Mouse (Mus musculus) frontal cortex, postnatal 25 days (tissue): Measurements from ENCODE around the gene Tle2.
A peak's percentile ranks its signal among the peaks of the same experiment; 100 is the strongest.

Experiments
- DNase-seq, 2 experiments: peaks; one replicate each; pipeline ENCODE4 v3.0.0; 2022; ENCODE audit warnings: low spot score in 2 of 2

Tle2 gene

DNA sequence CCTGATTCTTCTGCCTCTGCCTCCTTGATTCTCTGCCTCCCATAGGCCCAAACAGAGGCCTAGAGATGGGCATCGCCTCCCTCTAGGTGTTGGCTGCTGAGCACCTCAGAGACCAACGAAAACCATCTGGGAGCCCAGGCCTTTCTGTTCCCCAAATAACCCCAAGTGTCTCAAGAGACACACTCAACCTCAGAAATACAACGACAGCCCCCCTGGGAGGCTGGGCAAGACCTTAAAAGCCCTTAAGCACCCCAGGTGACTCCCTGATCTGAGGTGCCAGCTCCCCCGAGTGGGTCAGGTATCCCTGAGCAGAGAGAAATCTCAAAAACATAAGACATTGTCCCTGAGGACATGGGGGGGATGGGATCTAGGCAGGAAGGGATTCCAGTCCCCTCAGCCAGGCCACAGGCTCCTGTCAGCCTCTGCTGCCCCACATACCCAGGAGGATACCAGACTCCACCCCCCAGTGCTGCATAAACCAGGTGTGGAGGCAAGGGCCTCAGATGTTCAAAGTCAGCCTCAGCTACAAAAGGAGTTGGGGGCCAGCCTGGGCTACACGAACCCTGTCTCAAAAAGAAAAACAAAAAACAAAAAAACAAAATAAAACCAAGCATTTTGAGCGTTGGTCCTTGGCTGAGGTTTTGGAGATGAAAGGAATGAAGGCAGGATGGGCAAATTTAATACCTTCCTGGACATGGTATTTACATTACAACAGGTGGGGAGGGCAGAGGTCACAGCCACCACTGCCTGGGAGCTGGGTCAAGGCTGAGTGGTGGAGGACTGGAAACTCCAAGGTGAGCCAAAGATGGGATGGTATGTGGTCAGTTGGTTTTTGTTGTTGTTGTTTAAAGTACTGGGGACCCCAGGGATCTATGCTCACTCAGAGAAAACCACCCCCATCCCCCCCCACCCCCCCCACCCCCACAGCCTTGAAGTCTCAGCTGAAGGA is 20.3 kb upstream of the Tle2 start:
- no peak for DNase-seq

- no peak for DNase-seq
Measured at GRCm38 (mm10) chr10:81556282-81556681, 18.1 kb upstream of the Tle2 start.

DNA sequence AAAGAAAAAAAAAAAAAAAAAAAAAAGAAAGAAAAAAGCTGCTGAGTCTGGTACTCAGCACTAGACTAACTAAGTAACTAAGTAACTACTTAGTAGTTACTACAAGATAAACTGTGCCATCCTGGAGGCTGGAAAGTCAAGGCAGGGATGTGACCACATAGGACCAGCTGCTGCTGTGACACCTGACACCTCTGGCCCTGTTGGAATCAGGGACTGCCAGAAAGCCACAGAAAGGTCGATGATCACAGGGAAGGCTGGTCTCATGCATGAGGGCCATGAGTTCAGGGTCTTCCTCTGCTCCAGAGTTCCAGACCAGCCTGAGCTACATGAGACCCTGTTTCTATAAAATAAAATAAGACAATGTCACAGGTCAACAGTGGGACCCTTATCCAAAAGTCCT is 16.9 kb upstream of the Tle2 start:
- DNase-seq, result no peak

GRCm38 (mm10) chr10:81559163-81559626 is 15.2 kb upstream of the Tle2 start, which contains the start of gene Aes:
Gene Aes (plus strand): TSS chr10:81559488.
- peak; percentile 50 to 56 for DNase-seq

GRCm38 (mm10) chr10:81559627-81560539 is 14.5 kb upstream of the Tle2 start:
- peak; percentile 49 to 56 for DNase-seq

DNA sequence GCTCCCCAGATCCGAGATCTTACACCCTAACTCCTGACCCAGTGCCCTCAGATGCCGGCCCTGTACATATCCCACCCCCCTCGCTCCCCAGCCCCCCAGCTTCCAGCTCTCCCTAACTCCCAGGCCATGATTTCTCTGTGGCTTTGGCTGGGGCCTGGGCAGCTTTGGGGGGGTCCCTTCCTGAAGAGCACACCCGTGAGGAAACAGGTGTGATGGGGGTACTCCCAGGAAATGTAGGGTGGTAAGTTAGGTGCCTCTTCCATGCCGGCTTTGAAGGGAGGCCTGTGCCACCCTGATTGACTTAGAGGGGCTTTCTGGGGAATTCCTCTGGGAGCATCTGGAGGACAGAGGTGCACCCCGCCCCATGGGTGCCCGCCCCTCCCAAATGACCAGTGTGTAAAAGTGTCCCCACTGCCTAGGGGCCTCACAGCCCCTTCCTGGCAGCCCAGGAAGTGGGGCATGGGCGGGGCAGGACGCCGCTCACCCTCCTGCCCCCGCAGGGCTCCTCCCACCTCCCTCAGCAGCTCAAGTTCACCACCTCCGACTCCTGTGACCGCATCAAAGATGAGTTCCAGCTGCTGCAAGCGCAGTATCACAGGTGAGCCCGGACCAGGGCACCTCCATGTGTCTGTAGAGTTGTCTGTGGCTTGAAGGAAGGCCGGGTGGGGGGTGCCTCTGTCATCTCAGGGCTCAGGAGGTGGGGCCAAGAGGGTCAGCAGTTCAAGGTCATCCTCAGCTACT is 13.5 kb upstream of the Tle2 start:
- DNase-seq, result no peak

GRCm38 (mm10) chr10:81562411-81562810 is 11.9 kb upstream of the Tle2 start:
- DNase-seq, result no peak

DNA sequence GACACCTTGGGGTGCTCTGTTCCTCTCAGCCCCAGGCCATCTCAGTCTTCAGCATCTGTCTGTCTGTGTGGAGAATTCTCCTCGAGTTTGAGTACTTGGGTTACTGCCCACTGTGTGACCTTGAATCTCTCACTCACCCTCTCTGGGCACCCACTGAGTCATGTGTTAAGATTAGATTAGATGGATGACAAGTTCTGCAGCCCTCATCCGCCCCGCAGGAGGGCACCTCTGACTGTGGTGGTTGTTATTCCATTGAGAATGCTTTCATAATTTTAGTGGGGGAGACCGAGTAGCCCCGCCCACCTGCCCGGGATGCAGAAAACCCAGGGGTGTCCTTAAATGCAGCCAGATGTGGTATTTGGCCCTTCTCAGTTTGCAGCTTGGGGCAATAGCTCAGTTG is 10.9 kb upstream of the Tle2 start:
- no peak for DNase-seq

GRCm38 (mm10) chr10:81564216-81564615 is 10.1 kb upstream of the Tle2 start:
- no peak for DNase-seq

- no peak for DNase-seq
Measured at GRCm38 (mm10) chr10:81564734-81565133, 9.6 kb upstream of the Tle2 start.

DNA sequence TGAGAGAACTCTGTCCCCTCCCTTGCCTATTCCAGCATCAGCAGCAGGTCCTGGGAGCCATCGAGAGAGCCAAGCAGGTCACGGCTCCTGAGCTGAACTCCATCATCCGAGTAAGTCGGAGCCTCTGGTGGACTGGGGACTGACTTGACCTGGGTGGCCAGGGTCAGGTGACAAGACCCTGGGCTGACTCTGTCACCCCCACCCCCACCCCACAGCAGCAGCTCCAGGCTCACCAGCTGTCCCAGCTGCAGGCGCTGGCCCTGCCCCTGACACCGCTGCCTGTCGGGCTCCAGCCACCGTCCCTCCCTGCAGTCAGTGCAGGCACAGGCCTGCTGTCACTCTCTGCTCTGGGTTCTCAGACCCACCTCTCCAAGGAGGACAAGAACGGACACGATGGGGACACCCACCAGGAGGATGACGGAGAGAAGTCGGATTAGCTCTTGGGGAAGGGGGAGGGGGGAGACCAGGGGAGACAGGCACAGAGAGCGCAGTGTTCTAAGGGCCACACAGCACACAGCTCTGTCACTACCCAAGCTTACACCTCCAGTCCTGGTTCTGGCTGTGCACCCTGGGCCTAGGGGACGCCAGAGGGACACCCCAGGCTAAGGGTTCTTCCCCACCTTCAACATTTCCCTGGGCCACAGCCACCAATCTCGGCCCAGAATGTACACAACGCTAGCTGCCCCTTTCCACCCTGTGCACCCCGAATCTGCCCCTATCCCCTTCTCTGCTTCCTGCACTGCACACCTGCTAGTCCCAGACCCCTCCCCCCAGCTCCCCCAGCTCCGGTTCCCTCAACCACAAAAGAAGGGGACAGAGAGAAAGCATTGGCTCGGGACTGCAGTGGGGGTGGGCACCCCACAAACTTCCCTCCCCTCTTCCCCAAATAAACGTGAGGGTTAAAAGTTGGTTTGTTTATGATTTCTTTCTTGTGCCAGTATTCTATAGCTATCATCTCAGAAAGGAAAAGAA is 8.8 kb upstream of the Tle2 start:
- no peak for DNase-seq

DNA sequence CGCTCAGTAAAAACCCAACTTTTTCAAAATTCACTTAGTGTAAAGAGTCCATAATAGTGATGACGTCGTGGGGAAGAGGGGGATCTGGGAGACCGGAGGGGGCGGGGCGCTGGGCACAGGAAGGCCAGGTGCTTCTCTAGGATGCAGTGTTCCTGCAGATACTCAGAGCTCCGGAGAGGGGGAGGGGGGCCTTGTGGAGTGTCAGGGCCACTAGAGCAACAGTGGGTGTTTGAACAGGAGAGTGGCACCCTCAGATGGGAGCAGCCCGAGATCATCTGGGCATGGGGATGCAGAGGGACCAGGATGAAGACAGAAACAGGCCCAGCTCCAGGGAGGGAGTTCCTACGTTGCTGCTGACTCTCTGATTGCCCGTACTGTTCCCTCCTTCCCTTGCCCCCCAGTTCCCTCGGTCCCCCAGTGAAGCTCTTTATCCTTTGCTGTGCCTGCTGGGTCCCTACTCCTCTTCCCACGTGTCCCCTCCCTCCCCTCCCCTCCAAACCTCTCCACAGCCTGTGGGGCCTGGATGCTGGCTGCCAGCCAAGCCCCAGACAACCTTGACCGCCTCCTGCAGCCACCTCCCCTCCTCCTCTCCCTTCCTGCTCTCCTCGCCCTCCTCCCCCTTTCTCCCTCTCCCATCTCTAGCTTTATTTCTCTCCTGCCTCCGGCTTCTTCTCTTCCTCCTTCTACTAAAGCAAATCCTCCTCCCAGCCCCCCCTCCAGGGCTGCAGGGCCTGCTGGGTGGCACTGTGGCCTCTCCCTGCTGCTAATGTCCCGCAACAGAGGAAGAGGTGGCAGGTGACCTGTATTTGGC is 5.8 kb upstream of the Tle2 start:
- DNase-seq, result no peak

DNA sequence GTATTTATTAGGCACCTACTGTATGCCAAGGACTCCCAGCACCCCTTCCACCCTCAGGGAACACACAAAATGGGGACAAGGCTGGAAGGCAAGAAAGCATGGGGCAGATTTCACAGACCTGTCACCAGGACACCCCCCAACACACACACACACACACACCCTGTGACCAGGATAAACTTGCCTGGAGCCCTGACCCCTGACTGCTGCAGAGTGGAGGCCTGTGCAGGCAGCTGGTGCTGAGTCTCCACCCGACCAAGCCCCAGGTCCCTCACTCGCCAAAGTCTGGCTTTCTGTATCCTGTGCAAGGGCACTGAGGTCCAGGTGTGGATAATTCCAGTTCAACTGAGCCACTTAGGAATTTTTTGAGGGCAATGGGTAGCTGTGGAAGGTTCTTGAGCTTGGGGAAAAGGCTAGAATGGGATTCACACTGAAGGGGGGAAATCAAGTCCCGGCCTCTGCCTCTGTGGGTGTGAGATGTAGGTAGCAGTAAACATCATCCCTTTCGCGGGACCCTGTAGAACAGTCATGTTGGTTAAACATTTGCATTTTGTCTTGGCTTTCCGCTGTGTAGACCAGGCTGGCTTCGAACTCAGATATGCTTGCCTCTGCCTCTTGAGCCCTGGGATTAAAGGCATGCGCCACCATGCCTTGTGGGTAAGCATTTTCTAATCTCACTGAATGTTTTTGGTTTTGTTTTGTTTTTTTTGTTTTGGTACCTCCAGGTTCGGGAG is 4.7 kb upstream of the Tle2 start:
- no peak for DNase-seq

DNA sequence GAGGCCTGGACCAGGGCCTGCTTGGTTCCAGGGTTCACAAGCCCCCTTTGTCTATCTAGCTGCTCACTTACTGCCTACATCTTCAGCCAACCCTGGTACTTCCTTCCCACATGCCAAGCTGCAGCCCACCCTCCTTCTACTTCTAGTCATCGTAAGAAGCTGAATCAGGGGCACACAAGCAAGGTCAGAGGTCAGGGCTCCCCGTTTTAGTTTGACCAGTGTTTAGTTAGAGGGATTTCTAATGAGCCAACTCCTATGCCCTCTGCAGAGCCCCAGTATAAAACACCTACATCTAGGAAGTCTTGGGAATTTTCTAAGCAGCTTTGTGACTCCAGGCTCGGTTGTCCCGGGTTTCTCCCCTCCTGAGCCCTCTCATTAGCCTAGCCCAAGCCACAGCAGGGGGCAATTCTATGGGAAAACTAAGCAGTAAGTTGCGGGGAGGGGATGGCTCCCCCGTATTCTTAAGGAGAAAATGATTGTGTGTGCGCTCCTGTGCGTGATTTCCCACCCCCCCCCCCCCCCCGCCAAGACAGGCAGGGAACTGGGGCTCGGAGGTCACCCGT is 4.0 kb upstream of the Tle2 start:
- no peak for DNase-seq

DNA sequence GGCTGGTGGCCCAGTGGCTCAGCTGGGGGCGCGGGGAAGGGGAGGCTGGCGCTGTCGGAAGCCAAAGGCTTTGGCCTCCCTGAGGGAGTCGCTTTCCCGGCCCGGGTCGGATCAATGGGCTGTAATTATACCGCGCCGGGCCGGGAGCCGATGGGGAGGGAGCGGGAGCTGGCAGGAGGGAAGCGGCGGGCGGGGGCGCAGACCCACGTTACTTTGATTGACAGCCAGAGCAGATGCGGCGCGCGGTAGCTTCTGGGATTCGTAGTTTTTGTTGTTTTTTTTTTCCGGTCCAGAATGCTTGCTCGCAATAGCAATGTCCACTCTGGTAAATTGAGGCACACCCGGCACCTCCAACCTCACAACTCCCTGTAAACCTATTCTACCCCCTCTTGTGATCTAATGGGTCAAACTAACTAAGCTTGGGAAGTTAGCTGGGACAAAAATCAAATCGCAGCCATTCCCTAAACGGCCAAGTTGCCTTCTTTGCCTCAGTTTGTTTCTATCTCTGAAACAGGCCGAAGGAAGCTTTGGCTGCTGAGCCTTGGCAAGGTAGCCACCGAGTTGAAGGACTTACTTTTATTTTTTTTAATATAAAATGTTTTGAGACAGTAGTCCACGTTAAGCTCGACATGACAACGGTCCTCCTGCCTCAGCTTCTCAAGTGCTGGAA is 3.4 kb upstream of the Tle2 start:
- peak; percentile 85 to 93 for DNase-seq

DNA sequence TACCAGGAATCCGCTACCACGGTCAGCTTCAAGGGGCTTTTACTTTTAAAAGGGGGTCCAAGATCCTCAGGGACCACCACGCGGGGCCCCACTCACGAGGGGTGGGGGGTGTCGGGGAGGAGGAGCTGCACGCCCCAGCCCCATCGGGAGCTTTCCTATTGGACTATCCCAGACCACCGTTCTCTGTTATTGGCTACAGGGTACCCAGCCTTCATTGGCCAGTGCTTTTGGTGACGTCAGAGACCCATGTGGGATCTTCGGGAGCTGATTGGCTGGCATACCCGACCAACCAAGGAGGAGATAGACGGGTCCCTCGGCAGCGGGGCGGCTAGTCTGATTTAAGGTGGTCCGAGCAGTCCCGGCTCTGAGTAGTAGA is 2.9 kb upstream of the Tle2 start:
- DNase-seq, result peak; percentile 98 to 99

DNA sequence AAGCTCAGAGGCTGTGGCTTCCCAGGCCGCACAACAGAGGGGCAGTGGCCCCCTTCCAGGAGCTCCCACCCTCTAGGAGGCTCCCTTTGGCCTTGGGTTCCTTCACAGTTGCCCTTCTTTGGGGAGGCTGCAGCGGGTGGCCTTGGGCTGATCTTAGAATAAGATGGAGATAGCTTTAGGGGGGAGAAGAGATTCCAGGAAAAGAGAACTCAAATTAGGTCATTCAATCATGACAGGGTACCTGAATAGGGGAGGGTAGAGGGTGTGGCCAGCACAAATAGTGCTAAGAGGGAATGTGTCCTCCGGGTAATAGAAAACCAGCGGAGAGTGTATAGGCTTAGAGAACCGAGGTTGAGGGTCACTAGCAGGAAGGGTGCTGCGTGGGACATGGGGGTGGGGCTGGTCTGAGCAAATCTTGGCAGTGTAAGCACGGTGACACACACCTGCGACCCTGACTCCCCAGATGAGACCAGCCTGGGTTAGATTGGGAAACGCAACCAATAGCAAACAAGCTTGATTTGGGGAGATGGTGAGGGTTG is 2.2 kb upstream of the Tle2 start:
- DNase-seq, result no peak

DNA sequence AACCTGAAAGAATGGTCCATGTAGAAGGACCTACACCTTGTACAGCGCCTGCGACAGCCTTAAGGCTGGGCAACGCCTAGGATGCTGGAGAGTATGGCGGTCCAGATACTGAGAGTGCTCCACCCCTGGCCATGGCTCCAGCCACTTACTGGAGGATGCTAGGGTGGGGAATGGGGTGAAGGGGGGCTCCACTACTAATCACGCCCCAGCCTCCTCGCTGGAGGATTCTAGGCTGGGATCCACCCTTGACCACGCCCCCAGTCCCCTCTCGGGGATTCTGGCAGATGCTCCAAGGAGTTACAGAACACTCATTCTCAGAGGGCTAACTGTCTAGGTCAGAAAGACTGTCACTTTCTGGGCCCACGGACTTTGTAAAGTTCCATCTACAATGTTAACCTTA is 1.4 kb upstream of the Tle2 start:
- no peak for DNase-seq
